Mouse (Mus musculus): ENCODE measurements around the gene Nsun5. TPM values are rescaled to one million over a fixed set of nuclear protein-coding genes. Genes with fewer than 3 reads are reported as not detected.
A peak's percentile ranks its signal among the peaks of the same experiment; 100 is the strongest.

Gene Nsun5
- polyA plus RNA-seq, 1 experiment = 29.4 TPM

GRCm38 (mm10) chr5:135383771-135384170, 14.0 kb downstream of the Nsun5 start:
- DNase-seq = no peak
- TF ChIP-seq POLR2A (IDR thresholded peaks at IDR 0.05; ENCODE audit: borderline replicate concordance, extremely low read depth, low read depth, low read length) = no peak
- WGBS = 82% methylated on average over 10 of the region's 10 CpGs
- no peaks in the 10 kb centered on the region for H3K4me1 ChIP-seq (ENCODE audit: control insufficient read depth, insufficient read depth, low read length)
- H3K4me3 ChIP-seq (replicated peaks; ENCODE audit: extremely low read depth, low read depth, low read length) = no peak overlapping the region

- TF ChIP-seq CTCF (IDR thresholded peaks at IDR 0.05; ENCODE audit: insufficient read depth, low read length) = no peak
- 0 out of 2 replicates have a peak, but pooled peaks have one; percentile 21 for TF ChIP-seq POLR2A (IDR thresholded peaks at IDR 0.05; ENCODE audit: borderline replicate concordance, extremely low read depth, low read depth, low read length)
- under 1% methylated on average over 103 of the region's 110 CpGs for WGBS
- peak within 1 kb of the TSS; percentile 86 for H3K4me3 ChIP-seq (replicated peaks; ENCODE audit: extremely low read depth, low read depth, low read length)
These were observed 24.5 kb downstream of the Nsun5 start, which contains the start of gene Pom121 for GRCm38 (mm10) chr5:135394004-135394823. Pom121 (minus strand) TSS chr5:135394546.

GRCm38 (mm10) chr5:135395826-135396225, 26.1 kb downstream of the Nsun5 start:
- Histone ChIP-seq H3K4me1 (ENCODE audit: control insufficient read depth, insufficient read depth, low read length) (no peaks in the 10 kb centered on the region; the same call in 1 of the 2 replicates), H3K4me3 (replicated peaks; ENCODE audit: extremely low read depth, low read depth, low read length) (no peak overlapping the region)
- TF ChIP-seq POLR2A (IDR thresholded peaks at IDR 0.05; ENCODE audit: borderline replicate concordance, extremely low read depth, low read depth, low read length) (no peak), CTCF (IDR thresholded peaks at IDR 0.05; ENCODE audit: insufficient read depth, low read length) (0 out of 2 replicates have a peak, but pooled peaks have one; percentile 23)
- 47% methylated on average over 5 of the region's 5 CpGs for WGBS
- no peak for DNase-seq

More at GRCm38 (mm10) chr5:135394004-135394823, 24.5 kb downstream of the Nsun5 start, which contains the start of gene Pom121:
- H3K4me1 ChIP-seq (ENCODE audit: control insufficient read depth, insufficient read depth, low read length) = no peaks in the 10 kb centered on the region; the same call in 1 of the 2 replicates
- DNase-seq = peak; percentile 75

DNA sequence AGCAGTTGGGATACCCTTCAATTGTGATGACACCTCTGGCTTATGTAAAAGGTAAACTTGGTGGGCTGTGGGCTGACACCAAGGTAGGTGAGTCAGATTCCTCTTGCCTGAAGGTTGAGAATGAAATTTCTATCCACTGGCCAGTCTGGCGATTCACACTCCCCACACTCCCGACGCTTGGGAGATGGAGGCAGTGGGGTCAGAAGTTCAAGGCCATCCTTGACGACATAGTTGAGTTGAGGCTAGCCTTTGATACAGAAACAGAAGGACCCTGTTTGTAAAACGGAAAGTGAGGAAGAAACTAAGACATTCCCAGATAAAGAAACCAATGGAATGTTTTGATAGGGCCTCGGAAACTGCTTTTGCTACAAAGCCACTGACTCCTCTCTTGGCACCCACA, 29.6 kb downstream of the Nsun5 start:
- DNase-seq = no peak
- H3K4me3 ChIP-seq (replicated peaks; ENCODE audit: extremely low read depth, low read depth, low read length) = no peak overlapping the region
- TF ChIP-seq POLR2A (IDR thresholded peaks at IDR 0.05; ENCODE audit: borderline replicate concordance, extremely low read depth, low read depth, low read length) (no peak), CTCF (IDR thresholded peaks at IDR 0.05; ENCODE audit: insufficient read depth, low read length) (no peak)
- 49% methylated on average over 6 of the region's 6 CpGs for WGBS
- H3K4me1 ChIP-seq (ENCODE audit: control insufficient read depth, insufficient read depth, low read length) = no peaks in the 10 kb centered on the region

GRCm38 (mm10) chr5:135400244-135400643, 30.5 kb downstream of the Nsun5 start:
- Histone ChIP-seq H3K4me1 (ENCODE audit: control insufficient read depth, insufficient read depth, low read length) (no peaks in the 10 kb centered on the region), H3K4me3 (replicated peaks; ENCODE audit: extremely low read depth, low read depth, low read length) (no peak overlapping the region)
- WGBS = 7% methylated on average over 2 of the region's 2 CpGs
- no peak for TF ChIP-seq POLR2A (IDR thresholded peaks at IDR 0.05; ENCODE audit: borderline replicate concordance, extremely low read depth, low read depth, low read length)
- peak; percentile 99 for TF ChIP-seq CTCF (IDR thresholded peaks at IDR 0.05; ENCODE audit: insufficient read depth, low read length)
- peak; percentile 70 for DNase-seq

- Histone ChIP-seq H3K4me1 (ENCODE audit: control insufficient read depth, insufficient read depth, low read length) (no peaks in the 10 kb centered on the region), H3K4me3 (replicated peaks; ENCODE audit: extremely low read depth, low read depth, low read length) (no peak overlapping the region)
- TF ChIP-seq POLR2A (IDR thresholded peaks at IDR 0.05; ENCODE audit: borderline replicate concordance, extremely low read depth, low read depth, low read length) (no peak), CTCF (IDR thresholded peaks at IDR 0.05; ENCODE audit: insufficient read depth, low read length) (no peak)
- 40% methylated on average over 20 of the region's 20 CpGs for WGBS
- DNase-seq = no peak
These were observed 34.9 kb downstream of the Nsun5 start for GRCm38 (mm10) chr5:135404623-135405022.

- Histone ChIP-seq H3K4me3 (replicated peaks; ENCODE audit: extremely low read depth, low read depth, low read length) (no peak overlapping the region), H3K4me1 (ENCODE audit: control insufficient read depth, insufficient read depth, low read length) (no peaks in the 10 kb centered on the region)
- DNase-seq = no peak
- TF ChIP-seq CTCF (IDR thresholded peaks at IDR 0.05; ENCODE audit: insufficient read depth, low read length) (no peak), POLR2A (IDR thresholded peaks at IDR 0.05; ENCODE audit: borderline replicate concordance, extremely low read depth, low read depth, low read length) (no peak)
- WGBS = 81% methylated on average over 9 of the region's 9 CpGs
These were observed 35.7 kb downstream of the Nsun5 start for GRCm38 (mm10) chr5:135405437-135405836.

DNA sequence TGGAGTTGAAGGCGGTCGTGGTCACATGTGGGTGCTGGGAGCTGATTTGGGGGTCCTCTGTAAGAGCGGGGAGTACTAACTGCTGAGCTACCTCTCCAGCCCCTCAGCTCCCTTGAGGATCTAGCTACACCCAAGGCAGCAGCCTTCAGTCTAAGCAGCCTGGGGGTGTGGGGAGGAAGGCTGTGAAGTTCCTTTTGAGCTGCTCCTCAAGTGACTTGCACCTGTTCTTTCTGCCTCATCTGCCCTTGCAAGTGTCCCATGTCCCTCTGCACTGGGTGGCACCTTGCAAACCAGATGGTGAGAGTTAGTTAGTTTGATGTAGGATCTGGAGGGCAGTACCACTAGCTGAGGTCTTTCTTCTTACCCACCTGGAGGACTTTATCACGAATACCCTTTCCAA, 38.4 kb downstream of the Nsun5 start:
- WGBS = 89% methylated on average over 4 of the region's 4 CpGs
- TF ChIP-seq POLR2A (IDR thresholded peaks at IDR 0.05; ENCODE audit: borderline replicate concordance, extremely low read depth, low read depth, low read length) (no peak), CTCF (IDR thresholded peaks at IDR 0.05; ENCODE audit: insufficient read depth, low read length) (no peak)
- Histone ChIP-seq H3K4me1 (ENCODE audit: control insufficient read depth, insufficient read depth, low read length) (no peaks in the 10 kb centered on the region), H3K4me3 (replicated peaks; ENCODE audit: extremely low read depth, low read depth, low read length) (no peak overlapping the region)
- DNase-seq = no peak

- Histone ChIP-seq H3K4me3 (replicated peaks; ENCODE audit: extremely low read depth, low read depth, low read length) (no peak overlapping the region), H3K4me1 (ENCODE audit: control insufficient read depth, insufficient read depth, low read length) (no peaks in the 10 kb centered on the region)
- no peak for DNase-seq
- TF ChIP-seq CTCF (IDR thresholded peaks at IDR 0.05; ENCODE audit: insufficient read depth, low read length) = no peak
- no peak for TF ChIP-seq POLR2A (IDR thresholded peaks at IDR 0.05; ENCODE audit: borderline replicate concordance, extremely low read depth, low read depth, low read length)
- 85% methylated on average over 9 of the region's 9 CpGs for WGBS
These were observed 40.5 kb downstream of the Nsun5 start for GRCm38 (mm10) chr5:135410266-135410665.

Other genes with a start within 250 kb of the Nsun5 start
- 8.1 and 8.3 TPM in 2 replicates for gene Tbl2, start 220.3 kb upstream of the Nsun5 start, polyA plus RNA-seq (2012; rRNA removed)
- gene Bcl7b, start 201.7 kb upstream of the Nsun5 start, polyA plus RNA-seq (2012; rRNA removed) = 37.3 and 42.9 TPM in 2 replicates
- gene Baz1b, start 182.7 kb upstream of the Nsun5 start, polyA plus RNA-seq (2012; rRNA removed) = 22.2 and 23.4 TPM in 2 replicates
- 0.22 and 0.95 TPM in 2 replicates for gene Fzd9, start 118.7 kb upstream of the Nsun5 start, polyA plus RNA-seq (2012; rRNA removed)
- gene Fkbp6, start 19.9 kb upstream of the Nsun5 start, polyA plus RNA-seq (2012; rRNA removed) = not detected in 2 replicates
- not detected in 2 replicates for gene Trim50, start 16.7 kb upstream of the Nsun5 start, polyA plus RNA-seq (2012; rRNA removed)
- 18.1 and 19.0 TPM in 2 replicates for gene Pom121, start 24.6 kb downstream of the Nsun5 start, polyA plus RNA-seq (2012; rRNA removed)
- 53.8 and 66.9 TPM in 2 replicates for gene Hip1, start 175.2 kb downstream of the Nsun5 start, polyA plus RNA-seq (2012; rRNA removed)
- not detected in 2 replicates for gene Ccl26, start 193.6 kb downstream of the Nsun5 start, polyA plus RNA-seq (2012; rRNA removed)
- 1.6 and 1.8 TPM in 2 replicates for gene Ccl24, start 203.1 kb downstream of the Nsun5 start, polyA plus RNA-seq (2012; rRNA removed)